Mouse (Mus musculus) thymus, adult 18-20 months (tissue): ENCODE measurements at regions not wholly inside any gene's neighbourhood (a gene's known extent, or its start where the extent isn't known, plus 50 kb on each side); places are given as distances from the start of the nearest gene placed in this dataset.

Source experiments
- DNase-seq, 2 experiments: peaks; one replicate each; pipeline ENCODE4 v3.0.0; 2022; ENCODE audit warnings: mixed read lengths in 2 of 2

GRCm38 (mm10) chr11:63620220-63620619 lies 301.9 kb downstream of the Hs3st3b1 start:
- DNase-seq: no peak

- DNase-seq: no peak
Observed at GRCm38 (mm10) chr11:63630336-63630735, 291.8 kb downstream of the Hs3st3b1 start.

- no peak for DNase-seq
Observed at GRCm38 (mm10) chr11:63657057-63657456, 265.0 kb downstream of the Hs3st3b1 start.

GRCm38 (mm10) chr11:63665268-63665934 lies 256.7 kb downstream of the Hs3st3b1 start:
- DNase-seq: no peak

GRCm38 (mm10) chr11:63670477-63670876 lies 251.6 kb downstream of the Hs3st3b1 start:
- no peak for DNase-seq

GRCm38 (mm10) chr11:63671816-63672215 lies 250.3 kb downstream of the Hs3st3b1 start:
- DNase-seq: no peak

GRCm38 (mm10) chr11:63677921-63678320 lies 244.2 kb downstream of the Hs3st3b1 start:
- DNase-seq: no peak

GRCm38 (mm10) chr11:63678382-63678905 lies 243.6 kb downstream of the Hs3st3b1 start:
- no peak for DNase-seq

- no peak for DNase-seq
Observed at GRCm38 (mm10) chr11:63679491-63679890, 242.6 kb downstream of the Hs3st3b1 start.

- no peak for DNase-seq
Observed at GRCm38 (mm10) chr11:63684228-63684980, 237.7 kb downstream of the Hs3st3b1 start.

GRCm38 (mm10) chr11:63691041-63691440 lies 231.0 kb downstream of the Hs3st3b1 start:
- DNase-seq: no peak

- no peak for DNase-seq
Observed at GRCm38 (mm10) chr11:63704995-63705580, 217.0 kb downstream of the Hs3st3b1 start.

GRCm38 (mm10) chr11:63706057-63706456 lies 216.0 kb downstream of the Hs3st3b1 start:
- no peak for DNase-seq

- no peak for DNase-seq
Observed at GRCm38 (mm10) chr11:63707093-63707492, 215.0 kb downstream of the Hs3st3b1 start.

GRCm38 (mm10) chr11:63708412-63708811 lies 213.7 kb downstream of the Hs3st3b1 start:
- DNase-seq: no peak

GRCm38 (mm10) chr11:63712053-63712864 lies 209.8 kb downstream of the Hs3st3b1 start:
- no peak for DNase-seq

GRCm38 (mm10) chr11:63722261-63722660 lies 199.8 kb downstream of the Hs3st3b1 start:
- no peak for DNase-seq

- no peak for DNase-seq
Observed at GRCm38 (mm10) chr11:63730880-63731279, 191.2 kb downstream of the Hs3st3b1 start.

- no peak for DNase-seq
Observed at GRCm38 (mm10) chr11:63753260-63753659, 168.8 kb downstream of the Hs3st3b1 start.

- no peak for DNase-seq
Observed at GRCm38 (mm10) chr11:63754826-63755225, 167.3 kb downstream of the Hs3st3b1 start.

- DNase-seq: no peak
Observed at GRCm38 (mm10) chr11:63758313-63758712, 163.8 kb downstream of the Hs3st3b1 start.

GRCm38 (mm10) chr11:63761561-63761960 lies 160.5 kb downstream of the Hs3st3b1 start:
- DNase-seq: no peak
